Mouse (Mus musculus) lung, embryonic 14.5 days (tissue): Measurements from ENCODE around the gene Mapk10. TPM values are rescaled to one million over a fixed set of nuclear protein-coding genes. Genes with fewer than 3 reads are reported as not detected.

ENCODE experiments used
- ATAC-seq: fragments of 200-750 bp; cut with Nextera tagmentation; 2 replicates; pipeline ENCODE4 v1.8.0; 2017; ENCODE audit warnings: mild to moderate bottlenecking, moderate TSS enrichment, moderate library complexity; ENCODE audit not compliant: insufficient read depth
- DNase-seq: peaks from one replicate; pipeline ENCODE4 v3.0.0-alpha.2; 2015
- H3K27ac ChIP-seq: fragments of 300-500 bp; sonication (generic); 2 replicates; pipeline ENCODE4 v1.5.1; 2014; ENCODE audit warnings: low read depth, mild to moderate bottlenecking, moderate library complexity
- H3K27me3 ChIP-seq: fragments of 300-500 bp; sonication (generic); 2 replicates; pipeline ENCODE4 v1.6.1; 2014; ENCODE audit warnings: low read length, control low read depth; ENCODE audit not compliant: insufficient read depth
- H3K36me3 ChIP-seq: fragments of 300-500 bp; sonication (generic); 2 replicates; pipeline ENCODE4 v1.6.1; 2014; ENCODE audit warnings: control low read depth; ENCODE audit not compliant: insufficient read depth
- H3K4me1 ChIP-seq: fragments of 300-500 bp; sonication (generic); 2 replicates; pipeline ENCODE4 v1.6.1; 2014; ENCODE audit warnings: antibody characterized with exemption, control low read depth; ENCODE audit not compliant: insufficient read depth
- H3K4me2 ChIP-seq: fragments of 300-500 bp; sonication (generic); 2 replicates; pipeline ENCODE4 v1.6.1; 2014; ENCODE audit warnings: mild to moderate bottlenecking
- H3K4me3 ChIP-seq: fragments of 300-500 bp; sonication (generic); 2 replicates; pipeline ENCODE4 v1.5.1; 2014; ENCODE audit warnings: low read depth, low read length
- H3K9ac ChIP-seq: fragments of 300-500 bp; sonication (generic); 2 replicates; pipeline ENCODE4 v1.6.1; 2014
- H3K9me3 ChIP-seq: fragments of 300-500 bp; sonication (generic); 2 replicates; pipeline ENCODE4 v1.6.1; 2016; ENCODE audit warnings: low read depth, low read length, control low read depth
- CTCF ChIP-seq: IDR thresholded peaks from 2 replicates; pipeline ENCODE4 v1.5.1; 2016; ENCODE audit warnings: antibody characterized with exemption, low read depth
- WGBS: fragments of 180-500 bp; shearing (Covaris S2); extraction: QIAGEN DNeasy Blood & Tissue Kit; methylation state at CpG from one replicate; pipeline ENCODE4 v1.1.7; 2014; 5-methylcytosine and 5-hydroxymethylcytosine counted together
- polyA plus RNA-seq: library from polyadenylated mRNA; unstranded; fragments of >200 nt; fragmentation: Nextera tagmentation; extraction: Ambion mirVana; gene quantifications from 2 replicates; pipeline ENCODE4 v1.2.1, GENCODE M21; 2014

The Mapk10 gene
- polyA plus RNA-seq, 1 experiment from 2014 or later: 0.66 TPM

DNA sequence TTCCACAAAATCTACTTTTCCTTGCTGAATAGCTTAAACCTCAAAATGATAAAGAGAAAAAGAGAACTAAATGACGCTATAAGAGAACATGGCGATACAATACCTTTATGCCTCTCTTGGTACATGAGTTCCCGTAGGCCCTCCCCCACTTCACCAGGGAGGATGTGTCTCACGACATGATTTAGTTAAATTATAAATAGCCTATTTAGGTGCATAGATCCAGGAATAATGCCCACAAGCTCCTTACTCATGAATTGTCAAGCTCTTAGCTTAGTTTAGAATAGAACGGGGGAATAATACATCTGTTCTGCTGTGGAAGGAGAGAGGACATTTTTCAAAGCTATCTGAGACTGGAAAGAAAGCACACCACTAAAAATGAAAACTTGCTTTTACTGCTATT is 43.8 kb downstream of the Mapk10 start:
- Histone ChIP-seq H3K27ac (no peak overlapping the region), H3K4me1 (no peaks in the 10 kb centered on the region), H3K4me2 (no peak overlapping the region), H3K27me3 (no peaks in the 10 kb centered on the region), H3K9me3 (no peaks in the 10 kb centered on the region), H3K36me3 (no peaks in the 10 kb centered on the region), H3K4me3 (no peak overlapping the region), H3K9ac (no peak overlapping the region)
- 81% methylated on average over 5 of the region's 5 CpGs for WGBS
- TF ChIP-seq CTCF: no peak
- no peak for DNase-seq
- no peak for ATAC-seq

DNA sequence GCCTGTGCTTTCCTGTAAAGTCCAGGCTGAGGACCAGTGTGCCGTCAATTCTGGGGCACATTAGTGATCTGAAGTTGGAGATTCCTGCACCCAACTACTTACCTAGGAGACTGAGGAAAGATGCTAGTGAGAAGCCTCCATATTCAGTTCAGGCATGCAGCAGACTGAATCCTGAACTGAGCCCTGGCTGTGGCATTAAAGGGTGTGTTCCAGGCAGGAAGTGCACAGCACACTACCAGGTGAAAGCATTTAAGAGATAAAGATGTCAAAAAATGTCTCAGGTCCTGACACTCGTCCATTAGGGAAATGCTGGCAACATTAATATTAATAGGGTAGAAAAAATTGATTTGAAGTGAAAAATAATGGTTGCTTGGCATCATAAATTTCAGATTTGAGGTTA is 44.4 kb downstream of the Mapk10 start:
- Histone ChIP-seq H3K9me3 (no peaks in the 10 kb centered on the region), H3K4me1 (0 out of 2 replicates have a peak, but pooled peaks cover 3% of the 10 kb centered on the region), H3K4me2 (no peak overlapping the region), H3K36me3 (no peaks in the 10 kb centered on the region), H3K9ac (no peak overlapping the region), H3K27me3 (no peaks in the 10 kb centered on the region), H3K4me3 (no peak overlapping the region), H3K27ac (no peak overlapping the region)
- no peak for TF ChIP-seq CTCF
- ATAC-seq (no peak), DNase-seq (no peak)
- 72% methylated on average over 2 of the region's 2 CpGs for WGBS

GRCm38 (mm10) chr5:103164022-103164421 is 47.1 kb downstream of the Mapk10 start:
- Histone ChIP-seq H3K4me2 (no peak overlapping the region), H3K4me1 (0 out of 2 replicates have a peak, but pooled peaks cover 3% of the 10 kb centered on the region), H3K9me3 (no peaks in the 10 kb centered on the region), H3K36me3 (no peaks in the 10 kb centered on the region), H3K9ac (no peak overlapping the region), H3K4me3 (no peak overlapping the region), H3K27ac (no peak overlapping the region), H3K27me3 (no peaks in the 10 kb centered on the region)
- TF ChIP-seq CTCF: no peak
- no peak for ATAC-seq
- no peak for DNase-seq
- 85% methylated on average over 3 of the region's 3 CpGs for WGBS

- no peaks in the 10 kb centered on the region for H3K27me3 ChIP-seq
- no peak overlapping the region for H3K4me3 ChIP-seq
- 0 out of 2 replicates have a peak, but pooled peaks cover 3% of the 10 kb centered on the region for H3K4me1 ChIP-seq
- no peak for TF ChIP-seq CTCF
- ATAC-seq (no peak), DNase-seq (no peak)
- no peaks in the 10 kb centered on the region for H3K9me3 ChIP-seq
- H3K9ac ChIP-seq: no peak overlapping the region
- WGBS: 51% methylated on average over 3 of the region's 3 CpGs
- no peaks in the 10 kb centered on the region for H3K36me3 ChIP-seq
- H3K27ac ChIP-seq: no peak overlapping the region
- H3K4me2 ChIP-seq: no peak overlapping the region
Observed at GRCm38 (mm10) chr5:103161574-103161973, 49.6 kb downstream of the Mapk10 start.

DNA sequence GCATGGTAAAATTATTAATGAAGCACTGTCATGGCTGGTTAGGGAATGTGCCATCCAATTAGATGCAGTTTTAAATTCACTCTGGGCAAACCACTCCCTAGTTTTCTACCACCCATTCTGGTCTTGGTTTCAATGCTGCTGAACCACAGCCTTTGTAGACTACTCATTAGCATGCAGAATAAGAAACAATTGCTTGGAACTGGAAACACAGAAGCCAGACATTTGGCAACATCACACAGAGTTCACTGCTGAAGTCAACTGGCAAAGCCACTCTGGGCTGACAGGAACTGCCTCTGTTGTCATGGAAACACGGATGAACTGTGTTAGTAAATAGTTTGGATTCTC is 50.0 kb downstream of the Mapk10 start:
- Histone ChIP-seq H3K4me2 (no peak overlapping the region), H3K9ac (no peak overlapping the region), H3K4me1 (0 out of 2 replicates have a peak, but pooled peaks cover 3% of the 10 kb centered on the region), H3K36me3 (no peaks in the 10 kb centered on the region), H3K9me3 (no peaks in the 10 kb centered on the region), H3K4me3 (no peak overlapping the region), H3K27ac (no peak overlapping the region), H3K27me3 (no peaks in the 10 kb centered on the region)
- DNase-seq: peak; percentile 66
- ATAC-seq: no peak
- TF ChIP-seq CTCF: no peak
- WGBS: 29% methylated on average over 1 of the region's 1 CpGs

GRCm38 (mm10) chr5:103160314-103161195 is 50.6 kb downstream of the Mapk10 start:
- 48% methylated on average over 8 of the region's 8 CpGs for WGBS
- no peak overlapping the region for H3K4me2 ChIP-seq
- 0 out of 2 replicates have a peak overlapping the region, but pooled peaks have one; percentile 8 for H3K27ac ChIP-seq
- DNase-seq (peak; percentile 22), ATAC-seq (no peak; the same call in 1 of the 2 replicates)
- no peak for TF ChIP-seq CTCF
- H3K9me3 ChIP-seq: no peaks in the 10 kb centered on the region
- no peaks in the 10 kb centered on the region for H3K36me3 ChIP-seq
- 0 out of 2 replicates have a peak, but pooled peaks cover 3% of the 10 kb centered on the region for H3K4me1 ChIP-seq
- no peak overlapping the region for H3K4me3 ChIP-seq
- no peak overlapping the region for H3K9ac ChIP-seq
- no peaks in the 10 kb centered on the region for H3K27me3 ChIP-seq

GRCm38 (mm10) chr5:103140935-103141334 is 70.2 kb downstream of the Mapk10 start:
- DNase-seq (peak; percentile 36), ATAC-seq (peak; percentile 35; the same call in 1 of the 2 replicates)
- Histone ChIP-seq H3K9ac (no peak overlapping the region), H3K27ac (peak overlapping the region; percentile 27; the same call in 1 of the 2 replicates), H3K9me3 (no peaks in the 10 kb centered on the region), H3K4me3 (no peak overlapping the region), H3K4me2 (no peak overlapping the region), H3K4me1 (no peaks in the 10 kb centered on the region), H3K36me3 (no peaks in the 10 kb centered on the region), H3K27me3 (no peaks in the 10 kb centered on the region)
- 55% methylated on average over 5 of the region's 5 CpGs for WGBS
- TF ChIP-seq CTCF: no peak
